Mouse (Mus musculus) c-Kit-positive CD71-negative TER-119-negative erythroid progenitor cells, embryonic 14.5 days (primary cell): ENCODE results near the gene Rnf217.

Experiments
- DNase-seq: peaks from one replicate; pipeline ENCODE4 v3.0.0-alpha.2; 2013; ENCODE audit warnings: low read depth

The Rnf217 gene

GRCm38 (mm10) chr10:31495826-31496225 lies 113.2 kb downstream of the Rnf217 start:
- no peak for DNase-seq

GRCm38 (mm10) chr10:31494296-31494695 lies 114.7 kb downstream of the Rnf217 start:
- DNase-seq: no peak

- DNase-seq: no peak
Measured at GRCm38 (mm10) chr10:31467043-31467898, 141.7 kb downstream of the Rnf217 start.

- no peak for DNase-seq
Measured at GRCm38 (mm10) chr10:31465840-31466541, 143.0 kb downstream of the Rnf217 start.

- no peak for DNase-seq
Measured at GRCm38 (mm10) chr10:31465424-31465823, 143.6 kb downstream of the Rnf217 start.

GRCm38 (mm10) chr10:31463044-31463443 lies 145.9 kb downstream of the Rnf217 start:
- DNase-seq: no peak

GRCm38 (mm10) chr10:31456806-31457205 lies 152.2 kb downstream of the Rnf217 start:
- DNase-seq: no peak

GRCm38 (mm10) chr10:31447083-31447482 lies 161.9 kb downstream of the Rnf217 start:
- DNase-seq: no peak

GRCm38 (mm10) chr10:31445291-31446124 lies 163.5 kb downstream of the Rnf217 start, which contains the start of gene Tpd52l1:
Gene Tpd52l1, minus strand, starts transcription at chr10:31445958.
- peak; percentile 50 for DNase-seq

- no peak for DNase-seq
Measured at GRCm38 (mm10) chr10:31444206-31444605, 164.8 kb downstream of the Rnf217 start.
